Mouse (Mus musculus) heart, postnatal 0 days (tissue): Measurements from ENCODE around the gene Stox2.

Source experiments
- CTCF ChIP-seq: IDR thresholded peaks from 2 replicates; pipeline ENCODE4 v1.5.1; 2016; ENCODE audit warnings: antibody characterized with exemption, control low read depth, low read depth
- EP300 ChIP-seq: IDR thresholded peaks from 2 replicates; pipeline ENCODE4 v1.6.1; 2016; ENCODE audit warnings: antibody characterized with exemption, low read depth

DNA sequence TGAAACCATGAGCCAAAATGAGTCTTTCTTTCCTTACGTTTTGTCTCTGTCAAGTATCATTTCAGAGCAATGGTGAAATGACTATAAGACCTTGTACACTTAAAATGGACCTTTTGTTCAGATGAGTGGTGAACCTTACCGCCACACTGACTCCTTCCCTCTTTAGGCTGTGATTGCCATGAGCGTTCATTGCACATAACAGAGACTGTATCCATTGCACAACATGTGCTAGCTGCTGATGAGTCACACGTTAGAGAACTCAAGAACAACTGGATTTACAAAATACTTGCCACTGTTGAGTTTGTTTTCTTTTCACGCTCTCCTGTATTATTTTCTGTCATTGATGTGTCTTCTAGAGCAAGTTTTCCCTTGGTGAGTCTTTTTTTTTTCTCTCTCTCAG is 216.1 kb downstream of the Stox2 start:
- TF ChIP-seq CTCF: no peak
- no peak for TF ChIP-seq EP300
